Mouse (Mus musculus): ENCODE data around the gene Cers2. TPM values are rescaled to one million over a fixed set of nuclear protein-coding genes. Genes with fewer than 3 reads are reported as not detected.

The Cers2 gene
- polyA plus RNA-seq, 1 experiment from 2014 or later, result 221 TPM

GRCm38 (mm10) chr3:95285390-95285789 is 29.2 kb upstream of the Cers2 start:
- Histone ChIP-seq H3K9ac (ENCODE audit: low read length) (peak overlapping the region; percentile 1; the same call in 1 of the 2 replicates), H3K36me3 (ENCODE audit: control insufficient read depth, insufficient read depth, low read length) (peaks cover 14% of the 10 kb centered on the region), H3K4me1 (replicated peaks; ENCODE audit: control insufficient read depth, insufficient read depth, low read length) (peaks cover 16% of the 10 kb centered on the region), H3K27me3 (ENCODE audit: control insufficient read depth, insufficient read depth, low read depth, low read length) (no peaks in the 10 kb centered on the region), H3K27ac (ENCODE audit: low read length) (no peak overlapping the region), H3K4me3 (ENCODE audit: low read length) (no peak overlapping the region), H3K9me3 (ENCODE audit: control insufficient read depth, low read length) (no peaks in the 10 kb centered on the region), H3K4me2 (ENCODE audit: low read depth, low read length) (no peak overlapping the region)
- ATAC-seq (ENCODE audit: low read depth), result no peak
- 90% methylated on average over 5 of the region's 5 CpGs for WGBS

DNA sequence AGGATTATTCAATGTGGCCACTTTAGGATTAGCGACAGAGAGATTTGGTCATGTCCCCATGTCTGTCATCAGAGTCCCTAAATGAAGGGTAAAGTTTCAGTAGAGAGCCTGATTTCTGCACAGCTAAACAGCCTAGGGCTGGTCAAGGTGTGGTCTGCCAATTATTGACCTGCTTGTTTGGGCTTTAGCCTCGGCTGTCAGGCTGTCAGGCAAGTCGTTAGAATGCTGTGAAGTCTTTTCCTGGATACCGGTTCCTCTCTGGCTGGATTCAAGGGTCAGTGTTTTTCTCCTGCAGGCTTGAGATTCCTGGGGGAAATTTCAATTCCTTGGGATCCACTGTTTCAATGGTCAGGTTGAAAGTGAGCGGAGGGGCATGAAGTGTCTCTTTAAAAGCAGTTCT is 28.6 kb upstream of the Cers2 start:
- H3K27me3 ChIP-seq (ENCODE audit: control insufficient read depth, insufficient read depth, low read depth, low read length), result no peaks in the 10 kb centered on the region
- 58% methylated on average over 5 of the region's 5 CpGs for WGBS
- no peak overlapping the region for H3K4me3 ChIP-seq (ENCODE audit: low read length)
- no peak overlapping the region for H3K4me2 ChIP-seq (ENCODE audit: low read depth, low read length)
- H3K36me3 ChIP-seq (ENCODE audit: control insufficient read depth, insufficient read depth, low read length), result peaks cover 17% of the 10 kb centered on the region
- no peak for ATAC-seq (ENCODE audit: low read depth)
- peaks cover 13% of the 10 kb centered on the region; the same call in 1 of the 2 replicates for H3K4me1 ChIP-seq (replicated peaks; ENCODE audit: control insufficient read depth, insufficient read depth, low read length)
- peak overlapping the region; percentile 1; the same call in 1 of the 2 replicates for H3K9ac ChIP-seq (ENCODE audit: low read length)
- no peaks in the 10 kb centered on the region for H3K9me3 ChIP-seq (ENCODE audit: control insufficient read depth, low read length)
- no peak overlapping the region for H3K27ac ChIP-seq (ENCODE audit: low read length)

DNA sequence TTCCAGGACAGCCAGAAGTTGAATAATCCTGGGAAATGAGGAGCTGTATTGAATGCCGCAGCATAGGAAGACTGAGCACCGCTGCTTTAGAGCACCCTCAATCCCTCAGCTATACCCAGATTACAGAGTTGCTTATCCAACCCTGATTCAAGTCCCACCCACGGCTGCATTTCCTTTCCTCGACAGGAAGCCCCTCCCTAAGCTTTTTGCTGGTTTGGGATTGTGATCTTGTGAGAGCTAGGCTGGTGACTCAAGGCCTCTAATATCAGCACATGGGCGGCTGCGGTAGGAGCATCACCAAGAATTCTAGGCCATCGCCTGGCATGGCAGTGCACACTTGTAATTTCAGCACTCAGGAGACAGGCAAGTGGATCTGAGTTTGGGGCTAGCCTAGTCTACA is 28.1 kb upstream of the Cers2 start:
- Histone ChIP-seq H3K27ac (ENCODE audit: low read length) (no peak overlapping the region), H3K9me3 (ENCODE audit: control insufficient read depth, low read length) (no peaks in the 10 kb centered on the region), H3K9ac (ENCODE audit: low read length) (no peak overlapping the region), H3K4me3 (ENCODE audit: low read length) (no peak overlapping the region), H3K27me3 (ENCODE audit: control insufficient read depth, insufficient read depth, low read depth, low read length) (no peaks in the 10 kb centered on the region), H3K4me2 (ENCODE audit: low read depth, low read length) (no peak overlapping the region), H3K36me3 (ENCODE audit: control insufficient read depth, insufficient read depth, low read length) (peaks cover 17% of the 10 kb centered on the region), H3K4me1 (replicated peaks; ENCODE audit: control insufficient read depth, insufficient read depth, low read length) (peaks cover 13% of the 10 kb centered on the region; the same call in 1 of the 2 replicates)
- no peak for ATAC-seq (ENCODE audit: low read depth)
- whole genome bisulfite sequencing, result 76% methylated on average over 7 of the region's 7 CpGs

- Histone ChIP-seq H3K27ac (ENCODE audit: low read length) (no peak overlapping the region), H3K27me3 (ENCODE audit: control insufficient read depth, insufficient read depth, low read depth, low read length) (no peaks in the 10 kb centered on the region), H3K9me3 (ENCODE audit: control insufficient read depth, low read length) (no peaks in the 10 kb centered on the region), H3K36me3 (ENCODE audit: control insufficient read depth, insufficient read depth, low read length) (peaks cover 19% of the 10 kb centered on the region), H3K4me3 (ENCODE audit: low read length) (no peak overlapping the region), H3K9ac (ENCODE audit: low read length) (no peak overlapping the region), H3K4me2 (ENCODE audit: low read depth, low read length) (no peak overlapping the region), H3K4me1 (replicated peaks; ENCODE audit: control insufficient read depth, insufficient read depth, low read length) (peaks cover 13% of the 10 kb centered on the region; the same call in 1 of the 2 replicates)
- ATAC-seq (ENCODE audit: low read depth), result no peak
- WGBS, result 90% methylated on average over 3 of the region's 3 CpGs
Observed at GRCm38 (mm10) chr3:95287541-95287940, 27.1 kb upstream of the Cers2 start.

DNA sequence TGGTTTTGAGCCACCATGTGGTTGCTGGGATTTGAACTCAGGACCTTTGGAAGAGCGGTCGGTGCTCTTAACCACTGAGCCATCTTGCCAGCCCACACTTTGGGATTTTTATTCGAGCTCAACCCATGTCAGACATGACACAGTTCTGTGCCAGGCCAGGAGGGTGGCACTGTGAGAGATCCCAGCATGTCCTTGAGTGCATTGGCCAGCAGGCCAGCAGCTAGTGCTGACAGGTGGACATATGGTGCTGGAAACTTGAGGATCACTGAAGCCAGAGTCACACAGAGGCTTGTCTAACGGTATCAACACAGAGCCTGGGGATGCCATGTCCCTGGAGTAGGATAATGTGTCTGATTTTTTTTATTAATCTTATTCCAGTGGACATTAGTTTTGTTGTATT is 25.2 kb upstream of the Cers2 start:
- no peak overlapping the region for H3K9ac ChIP-seq (ENCODE audit: low read length)
- no peak for ATAC-seq (ENCODE audit: low read depth)
- peaks cover 27% of the 10 kb centered on the region for H3K36me3 ChIP-seq (ENCODE audit: control insufficient read depth, insufficient read depth, low read length)
- no peaks in the 10 kb centered on the region for H3K9me3 ChIP-seq (ENCODE audit: control insufficient read depth, low read length)
- no peak overlapping the region for H3K4me2 ChIP-seq (ENCODE audit: low read depth, low read length)
- peaks cover 8% of the 10 kb centered on the region; the same call in 1 of the 2 replicates for H3K4me1 ChIP-seq (replicated peaks; ENCODE audit: control insufficient read depth, insufficient read depth, low read length)
- H3K27ac ChIP-seq (ENCODE audit: low read length), result no peak overlapping the region
- 91% methylated on average over 4 of the region's 4 CpGs for WGBS
- H3K27me3 ChIP-seq (ENCODE audit: control insufficient read depth, insufficient read depth, low read depth, low read length), result no peaks in the 10 kb centered on the region
- no peak overlapping the region for H3K4me3 ChIP-seq (ENCODE audit: low read length)

GRCm38 (mm10) chr3:95290156-95290555 is 24.4 kb upstream of the Cers2 start:
- Histone ChIP-seq H3K36me3 (ENCODE audit: control insufficient read depth, insufficient read depth, low read length) (peaks cover 35% of the 10 kb centered on the region), H3K27me3 (ENCODE audit: control insufficient read depth, insufficient read depth, low read depth, low read length) (no peaks in the 10 kb centered on the region), H3K27ac (ENCODE audit: low read length) (no peak overlapping the region), H3K9ac (ENCODE audit: low read length) (no peak overlapping the region), H3K4me2 (ENCODE audit: low read depth, low read length) (no peak overlapping the region), H3K4me1 (replicated peaks; ENCODE audit: control insufficient read depth, insufficient read depth, low read length) (0 out of 2 replicates have a peak, but pooled peaks cover 4% of the 10 kb centered on the region), H3K4me3 (ENCODE audit: low read length) (no peak overlapping the region), H3K9me3 (ENCODE audit: control insufficient read depth, low read length) (no peaks in the 10 kb centered on the region)
- 63% methylated on average over 6 of the region's 6 CpGs for WGBS
- no peak for ATAC-seq (ENCODE audit: low read depth)

DNA sequence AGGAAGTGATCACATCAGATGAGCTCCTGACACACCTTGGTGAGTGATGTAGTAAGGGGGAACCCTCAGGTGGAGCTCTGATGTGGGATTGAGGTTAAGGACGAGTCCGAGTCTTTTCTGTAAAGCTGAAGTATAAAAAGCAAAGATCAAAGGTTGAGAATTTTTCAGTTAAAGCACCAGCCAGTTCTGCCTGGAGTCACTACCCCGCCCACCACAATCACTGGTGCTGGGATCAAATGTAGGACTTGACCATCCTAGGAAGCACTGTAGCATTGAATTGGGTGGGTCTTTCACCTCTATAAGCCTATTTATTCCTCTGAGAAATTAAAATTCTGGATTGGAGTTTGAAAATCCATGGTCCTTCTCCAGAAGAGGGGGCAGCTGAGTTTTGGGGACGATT is 23.6 kb upstream of the Cers2 start:
- 77% methylated on average over 4 of the region's 4 CpGs for WGBS
- Histone ChIP-seq H3K4me1 (replicated peaks; ENCODE audit: control insufficient read depth, insufficient read depth, low read length) (peaks cover 6% of the 10 kb centered on the region; the same call in 1 of the 2 replicates), H3K36me3 (ENCODE audit: control insufficient read depth, insufficient read depth, low read length) (peaks cover 37% of the 10 kb centered on the region), H3K4me3 (ENCODE audit: low read length) (no peak overlapping the region), H3K9me3 (ENCODE audit: control insufficient read depth, low read length) (no peaks in the 10 kb centered on the region), H3K27me3 (ENCODE audit: control insufficient read depth, insufficient read depth, low read depth, low read length) (no peaks in the 10 kb centered on the region), H3K27ac (ENCODE audit: low read length) (no peak overlapping the region), H3K9ac (ENCODE audit: low read length) (no peak overlapping the region), H3K4me2 (ENCODE audit: low read depth, low read length) (no peak overlapping the region)
- ATAC-seq (ENCODE audit: low read depth), result no peak

DNA sequence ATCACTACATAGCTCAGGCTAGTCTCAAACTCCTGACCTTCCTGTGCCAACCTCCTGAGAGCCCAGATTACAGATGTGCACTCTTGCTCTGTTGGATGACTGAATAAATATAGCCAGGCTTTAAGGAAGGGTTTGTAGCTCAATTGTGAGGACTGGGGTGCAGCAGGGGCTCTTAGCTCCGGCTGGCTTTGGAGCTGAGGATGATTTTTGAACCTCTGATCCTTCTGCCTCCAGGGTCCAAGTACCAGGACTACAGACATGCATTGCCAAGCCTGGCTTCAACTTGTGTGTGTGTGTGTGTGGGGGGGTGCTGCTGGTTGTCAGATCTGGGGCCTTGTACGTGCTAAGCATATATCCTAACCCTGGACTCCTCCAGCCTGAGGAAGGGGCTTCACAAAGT is 21.7 kb upstream of the Cers2 start:
- Histone ChIP-seq H3K27ac (ENCODE audit: low read length) (no peak overlapping the region), H3K9ac (ENCODE audit: low read length) (no peak overlapping the region), H3K9me3 (ENCODE audit: control insufficient read depth, low read length) (0 out of 2 replicates have a peak, but pooled peaks cover 2% of the 10 kb centered on the region), H3K4me3 (ENCODE audit: low read length) (no peak overlapping the region), H3K27me3 (ENCODE audit: control insufficient read depth, insufficient read depth, low read depth, low read length) (no peaks in the 10 kb centered on the region), H3K36me3 (ENCODE audit: control insufficient read depth, insufficient read depth, low read length) (peaks cover 35% of the 10 kb centered on the region), H3K4me1 (replicated peaks; ENCODE audit: control insufficient read depth, insufficient read depth, low read length) (peaks cover 8% of the 10 kb centered on the region; the same call in 1 of the 2 replicates), H3K4me2 (ENCODE audit: low read depth, low read length) (no peak overlapping the region)
- 84% methylated on average over 2 of the region's 2 CpGs for WGBS
- ATAC-seq (ENCODE audit: low read depth), result no peak

DNA sequence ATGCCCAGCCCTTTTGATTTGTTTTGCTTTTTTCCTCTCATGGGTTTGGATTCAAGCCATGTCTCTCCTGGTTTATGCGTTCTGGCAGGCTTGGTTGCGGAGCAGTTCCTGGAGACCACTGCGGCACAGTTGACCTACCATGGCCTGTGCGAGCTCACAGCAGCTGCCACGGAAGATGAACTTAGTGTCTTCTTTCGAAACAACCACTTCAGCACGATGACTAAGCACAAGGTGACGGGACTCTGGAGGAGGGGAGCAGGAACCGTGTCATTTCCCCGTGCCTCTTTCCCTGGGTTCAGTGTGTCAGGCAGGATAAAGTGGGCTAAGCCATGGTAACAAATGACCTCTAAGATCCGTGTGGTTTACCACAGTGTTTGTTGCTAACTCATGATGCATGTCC is 21.1 kb upstream of the Cers2 start:
- peaks cover 8% of the 10 kb centered on the region; the same call in 1 of the 2 replicates for H3K4me1 ChIP-seq (replicated peaks; ENCODE audit: control insufficient read depth, insufficient read depth, low read length)
- H3K27me3 ChIP-seq (ENCODE audit: control insufficient read depth, insufficient read depth, low read depth, low read length), result no peaks in the 10 kb centered on the region
- WGBS, result 59% methylated on average over 11 of the region's 11 CpGs
- no peak overlapping the region for H3K4me3 ChIP-seq (ENCODE audit: low read length)
- H3K4me2 ChIP-seq (ENCODE audit: low read depth, low read length), result no peak overlapping the region
- no peak for ATAC-seq (ENCODE audit: low read depth)
- H3K9me3 ChIP-seq (ENCODE audit: control insufficient read depth, low read length), result 0 out of 2 replicates have a peak, but pooled peaks cover 2% of the 10 kb centered on the region
- H3K9ac ChIP-seq (ENCODE audit: low read length), result no peak overlapping the region
- H3K27ac ChIP-seq (ENCODE audit: low read length), result no peak overlapping the region
- peaks cover 29% of the 10 kb centered on the region for H3K36me3 ChIP-seq (ENCODE audit: control insufficient read depth, insufficient read depth, low read length)

GRCm38 (mm10) chr3:95294316-95294715 is 20.3 kb upstream of the Cers2 start:
- ATAC-seq (ENCODE audit: low read depth), result no peak

More at GRCm38 (mm10) chr3:95294316-95294715, 20.3 kb upstream of the Cers2 start:
- Histone ChIP-seq H3K4me3 (ENCODE audit: low read length) (no peak overlapping the region), H3K36me3 (ENCODE audit: control insufficient read depth, insufficient read depth, low read length) (peaks cover 27% of the 10 kb centered on the region), H3K27me3 (ENCODE audit: control insufficient read depth, insufficient read depth, low read depth, low read length) (no peaks in the 10 kb centered on the region), H3K4me1 (replicated peaks; ENCODE audit: control insufficient read depth, insufficient read depth, low read length) (peaks cover 8% of the 10 kb centered on the region; the same call in 1 of the 2 replicates), H3K27ac (ENCODE audit: low read length) (no peak overlapping the region), H3K4me2 (ENCODE audit: low read depth, low read length) (no peak overlapping the region), H3K9ac (ENCODE audit: low read length) (no peak overlapping the region), H3K9me3 (ENCODE audit: control insufficient read depth, low read length) (0 out of 2 replicates have a peak, but pooled peaks cover 2% of the 10 kb centered on the region)
- WGBS, result 82% methylated on average over 7 of the region's 7 CpGs

Data from lung, embryonic 16.5 days (tissue).